Mouse (Mus musculus): ENCODE results near the gene D10Wsu102e. TPM values are rescaled to one million over a fixed set of nuclear protein-coding genes. Genes with fewer than 3 reads are reported as not detected.
A peak's percentile ranks its signal among the peaks of the same experiment; 100 is the strongest.

The D10Wsu102e gene
- polyA plus RNA-seq, 1 experiment from 2014 or later = 0.30 TPM

DNA sequence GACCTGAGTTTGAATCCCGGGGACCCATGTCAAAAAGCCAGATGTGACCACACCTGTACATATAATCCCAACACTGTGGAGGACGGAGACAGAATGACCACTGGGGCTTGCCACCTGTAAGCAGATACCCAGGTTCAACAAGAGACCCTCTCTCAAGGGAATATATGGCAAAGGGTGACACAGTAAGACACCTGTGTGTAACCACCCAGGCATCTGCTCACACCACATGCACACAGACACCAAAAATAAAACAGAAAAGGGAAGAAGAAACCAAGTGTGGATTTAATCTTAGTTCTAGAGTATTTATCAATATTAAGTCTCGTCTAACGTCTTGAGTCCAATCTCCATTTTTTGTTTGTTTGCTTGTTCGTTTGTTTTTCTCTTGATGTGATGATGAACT lies 28.2 kb upstream of the D10Wsu102e start:
- Histone ChIP-seq H3K9ac (no peak overlapping the region), H3K9me3 (replicated peaks) (no peaks in the 10 kb centered on the region), H3K36me3 (no peaks in the 10 kb centered on the region), H3K27ac (no peak overlapping the region), H3K4me2 (no peak overlapping the region), H3K27me3 (peaks cover 37% of the 10 kb centered on the region), H3K4me3 (no peak overlapping the region), H3K4me1 (replicated peaks) (peaks cover under 1% of the 10 kb centered on the region; the same call in 1 of the 2 replicates)
- WGBS = 86% methylated on average over 5 of the region's 5 CpGs
- no peak; the same call in 1 of the 2 replicates for ATAC-seq (replicated peaks; ENCODE audit: insufficient number of reproducible peaks, insufficient read depth, low FRiP score, low read depth)

DNA sequence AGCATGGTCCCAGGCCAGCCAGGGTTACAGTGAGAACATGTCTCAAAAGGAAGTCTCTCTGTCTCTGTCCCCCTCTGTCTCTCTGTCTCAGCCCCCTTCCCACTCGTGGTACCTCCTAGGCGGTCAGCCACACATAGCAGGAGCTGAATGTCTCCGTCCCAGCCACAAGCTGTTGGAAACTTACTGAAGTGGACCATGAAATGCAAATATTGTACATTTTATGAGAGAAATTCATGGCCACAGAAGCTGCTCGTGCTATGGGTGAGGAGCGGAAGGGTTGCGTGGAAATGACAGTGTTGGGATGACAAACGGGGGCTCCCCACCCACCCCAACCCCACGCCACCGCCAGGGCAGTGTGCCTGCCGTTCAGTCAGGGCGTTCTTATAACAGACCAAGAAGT lies 27.4 kb upstream of the D10Wsu102e start:
- H3K4me2 ChIP-seq = no peak overlapping the region
- no peak overlapping the region for H3K9ac ChIP-seq
- no peak for ATAC-seq (replicated peaks; ENCODE audit: insufficient number of reproducible peaks, insufficient read depth, low FRiP score, low read depth)
- peaks cover 6% of the 10 kb centered on the region for H3K4me1 ChIP-seq (replicated peaks)
- no peak overlapping the region for H3K27ac ChIP-seq
- H3K4me3 ChIP-seq = no peak overlapping the region
- H3K36me3 ChIP-seq = no peaks in the 10 kb centered on the region
- H3K27me3 ChIP-seq = peaks cover 45% of the 10 kb centered on the region
- 72% methylated on average over 11 of the region's 11 CpGs for WGBS
- no peaks in the 10 kb centered on the region for H3K9me3 ChIP-seq (replicated peaks)

DNA sequence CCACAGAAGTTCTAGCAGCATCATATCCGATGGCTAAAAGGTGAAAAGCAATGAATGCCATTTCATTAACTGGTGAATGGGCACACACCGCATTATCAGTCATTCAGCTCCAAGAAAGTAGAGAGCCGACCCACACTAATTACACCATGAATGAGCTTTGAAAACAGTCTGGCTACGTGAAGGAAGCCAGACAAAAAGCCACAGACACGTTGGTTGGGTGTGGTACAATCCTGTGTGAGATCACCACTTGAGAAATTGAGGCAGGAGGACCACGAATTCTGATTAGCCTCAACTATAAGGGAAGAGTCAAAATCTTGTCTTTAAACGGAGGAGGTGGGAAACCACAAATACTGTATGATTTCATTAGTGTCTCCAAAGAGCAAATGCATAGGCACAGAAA lies 23.7 kb upstream of the D10Wsu102e start:
- H3K9me3 ChIP-seq (replicated peaks) = no peaks in the 10 kb centered on the region
- H3K27me3 ChIP-seq = peaks cover 67% of the 10 kb centered on the region
- H3K9ac ChIP-seq = no peak overlapping the region
- WGBS = 39% methylated on average over 7 of the region's 7 CpGs
- ATAC-seq (replicated peaks; ENCODE audit: insufficient number of reproducible peaks, insufficient read depth, low FRiP score, low read depth) = no peak
- peaks cover 10% of the 10 kb centered on the region for H3K4me1 ChIP-seq (replicated peaks)
- H3K4me2 ChIP-seq = no peak overlapping the region
- H3K4me3 ChIP-seq = no peak overlapping the region
- H3K36me3 ChIP-seq = no peaks in the 10 kb centered on the region
- H3K27ac ChIP-seq = no peak overlapping the region

DNA sequence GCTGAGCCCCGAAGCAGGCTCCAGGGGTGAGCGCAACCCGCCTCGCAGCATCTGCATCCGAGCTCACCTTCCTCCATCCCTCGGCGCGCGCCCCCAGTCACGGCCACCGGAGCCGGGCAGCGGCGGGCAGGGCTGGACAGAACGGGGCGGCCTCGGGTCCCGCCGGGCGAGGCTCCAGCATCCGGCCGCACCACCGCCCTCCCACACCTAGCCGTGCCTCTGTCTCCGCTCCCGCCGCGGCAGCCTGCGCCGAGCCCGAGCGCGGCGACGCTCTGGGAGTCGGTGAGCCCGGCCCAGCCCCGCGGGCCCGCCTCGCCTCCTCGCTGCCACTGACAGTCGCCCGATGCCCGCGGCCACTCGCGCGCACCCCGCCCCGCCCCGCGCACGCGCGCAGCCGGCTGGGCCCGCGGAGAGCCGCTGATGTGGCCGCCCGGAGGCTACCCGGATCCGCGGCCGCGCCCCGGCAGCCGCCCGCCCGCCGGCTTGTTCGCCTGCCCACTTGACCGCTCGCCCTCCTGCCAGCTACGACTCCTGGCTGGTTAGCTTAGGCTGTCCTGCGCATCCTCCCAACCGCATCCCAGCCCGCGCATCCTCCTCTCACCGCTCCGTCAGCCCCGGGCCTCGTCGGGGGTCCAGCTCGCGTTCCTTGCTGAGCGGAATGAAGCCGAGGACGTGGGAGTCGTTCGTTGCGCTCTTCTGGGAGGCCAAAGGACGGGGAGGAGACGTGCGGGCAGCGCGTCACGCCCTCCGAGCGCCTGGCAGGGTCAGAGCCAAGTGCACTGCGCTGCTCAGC lies 22.7 kb upstream of the D10Wsu102e start, which contains the start of gene Slc41a2:
TSS of gene Slc41a2 (minus strand) at position 724 of the 793 bp plus-strand sequence.
- Histone ChIP-seq H3K9ac (peak within 1 kb of the TSS; percentile 54), H3K27me3 (peaks cover 66% of the 10 kb centered on the region), H3K36me3 (no peaks in the 10 kb centered on the region), H3K27ac (no peak within 1 kb of the TSS), H3K4me2 (peak within 1 kb of the TSS; percentile 96), H3K4me3 (peak within 1 kb of the TSS; percentile 59), H3K9me3 (replicated peaks) (no peaks in the 10 kb centered on the region), H3K4me1 (replicated peaks) (peaks cover 10% of the 10 kb centered on the region)
- WGBS = under 1% methylated on average over 102 of the region's 102 CpGs
- peak; percentile 58 for ATAC-seq (replicated peaks; ENCODE audit: insufficient number of reproducible peaks, insufficient read depth, low FRiP score, low read depth)

DNA sequence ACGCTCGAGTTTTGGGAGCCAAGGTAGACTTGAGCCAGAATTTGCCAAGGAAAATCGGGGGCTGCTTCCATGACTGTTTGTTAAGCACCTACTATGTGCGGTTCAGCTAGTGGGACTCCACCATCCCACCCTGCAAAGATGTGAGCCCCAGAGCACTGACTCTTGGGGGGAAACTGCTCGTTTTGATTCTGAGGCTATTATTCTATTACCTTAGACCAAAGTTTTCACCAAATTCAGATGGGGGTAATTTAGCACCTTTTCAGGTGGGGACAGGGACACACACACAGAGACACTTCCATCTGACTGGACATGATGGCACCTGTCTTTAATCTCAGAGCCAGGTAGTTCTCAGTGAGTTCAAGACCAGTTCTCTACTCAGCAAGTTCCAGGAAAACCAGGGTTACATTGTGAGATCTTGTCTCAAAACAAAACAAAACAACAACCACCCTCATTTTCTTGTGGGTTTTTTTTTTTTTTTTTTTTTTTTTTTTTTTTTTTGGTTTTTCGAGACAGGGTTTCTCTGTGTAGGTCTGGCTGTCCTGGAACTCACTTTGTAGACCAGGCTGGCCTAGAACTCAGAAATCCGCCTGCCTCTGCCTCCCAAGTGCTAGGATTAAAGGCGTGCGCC lies 21.9 kb upstream of the D10Wsu102e start:
- Histone ChIP-seq H3K4me2 (peak overlapping the region; percentile 96), H3K9ac (peak overlapping the region; percentile 54; the same call in 1 of the 2 replicates), H3K27me3 (peaks cover 62% of the 10 kb centered on the region), H3K4me1 (replicated peaks) (peaks cover 10% of the 10 kb centered on the region), H3K4me3 (peak overlapping the region; percentile 59), H3K27ac (no peak overlapping the region), H3K36me3 (no peaks in the 10 kb centered on the region), H3K9me3 (replicated peaks) (no peaks in the 10 kb centered on the region)
- no peak for ATAC-seq (replicated peaks; ENCODE audit: insufficient number of reproducible peaks, insufficient read depth, low FRiP score, low read depth)
- WGBS = 45% methylated on average over 8 of the region's 9 CpGs

DNA sequence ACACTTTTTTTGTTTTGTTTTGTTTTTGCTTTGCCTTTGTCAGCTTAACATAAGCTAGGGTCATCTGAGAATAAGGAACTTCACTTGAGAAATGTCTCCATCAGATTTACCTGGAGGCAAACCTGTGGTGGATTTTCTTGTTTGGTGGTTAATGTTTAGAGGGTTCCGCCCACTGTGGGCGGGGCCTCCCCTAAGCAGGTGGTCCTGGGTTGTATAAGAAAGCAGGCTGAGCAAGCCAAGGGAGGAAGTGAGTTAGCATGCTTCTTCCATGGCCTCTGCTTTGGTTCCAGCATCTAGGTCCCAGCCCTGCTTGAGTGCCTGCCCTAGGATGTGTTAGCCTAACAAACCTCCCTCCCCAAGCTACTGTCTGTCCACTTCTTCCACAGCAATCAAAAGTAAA lies 18.8 kb upstream of the D10Wsu102e start:
- H3K9ac ChIP-seq = no peak overlapping the region
- peaks cover 34% of the 10 kb centered on the region for H3K27me3 ChIP-seq
- WGBS = 58% methylated on average over 2 of the region's 2 CpGs
- H3K36me3 ChIP-seq = no peaks in the 10 kb centered on the region
- peaks cover 10% of the 10 kb centered on the region for H3K4me1 ChIP-seq (replicated peaks)
- no peak overlapping the region for H3K4me2 ChIP-seq
- H3K9me3 ChIP-seq (replicated peaks) = no peaks in the 10 kb centered on the region
- H3K27ac ChIP-seq = no peak overlapping the region
- ATAC-seq (replicated peaks; ENCODE audit: insufficient number of reproducible peaks, insufficient read depth, low FRiP score, low read depth) = no peak
- H3K4me3 ChIP-seq = no peak overlapping the region

DNA sequence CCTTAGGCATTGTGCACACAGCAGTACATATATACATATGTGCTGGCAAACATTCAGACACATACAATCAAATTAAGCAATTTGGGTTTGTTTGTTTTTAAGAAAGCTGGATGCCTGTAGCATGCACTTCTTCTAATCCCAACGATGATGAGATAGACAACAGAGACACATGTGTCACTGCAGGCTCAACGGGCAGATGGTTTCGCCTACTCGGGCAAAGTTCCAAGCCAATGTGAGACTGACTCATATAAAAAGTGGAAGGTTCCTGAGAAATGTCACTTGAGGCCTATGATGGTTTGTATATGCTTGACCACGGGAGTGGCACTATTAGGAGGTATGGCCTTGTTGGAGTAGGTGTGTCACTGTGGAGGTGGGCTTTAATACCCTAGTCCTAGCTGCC lies 16.9 kb upstream of the D10Wsu102e start:
- H3K9ac ChIP-seq = no peak overlapping the region
- 72% methylated on average over 5 of the region's 5 CpGs for WGBS
- H3K4me2 ChIP-seq = no peak overlapping the region
- no peaks in the 10 kb centered on the region for H3K36me3 ChIP-seq
- no peaks in the 10 kb centered on the region for H3K4me1 ChIP-seq (replicated peaks)
- no peak for ATAC-seq (replicated peaks; ENCODE audit: insufficient number of reproducible peaks, insufficient read depth, low FRiP score, low read depth)
- H3K27ac ChIP-seq = no peak overlapping the region
- H3K27me3 ChIP-seq = peaks cover 17% of the 10 kb centered on the region
- no peaks in the 10 kb centered on the region for H3K9me3 ChIP-seq (replicated peaks)
- no peak overlapping the region for H3K4me3 ChIP-seq

DNA sequence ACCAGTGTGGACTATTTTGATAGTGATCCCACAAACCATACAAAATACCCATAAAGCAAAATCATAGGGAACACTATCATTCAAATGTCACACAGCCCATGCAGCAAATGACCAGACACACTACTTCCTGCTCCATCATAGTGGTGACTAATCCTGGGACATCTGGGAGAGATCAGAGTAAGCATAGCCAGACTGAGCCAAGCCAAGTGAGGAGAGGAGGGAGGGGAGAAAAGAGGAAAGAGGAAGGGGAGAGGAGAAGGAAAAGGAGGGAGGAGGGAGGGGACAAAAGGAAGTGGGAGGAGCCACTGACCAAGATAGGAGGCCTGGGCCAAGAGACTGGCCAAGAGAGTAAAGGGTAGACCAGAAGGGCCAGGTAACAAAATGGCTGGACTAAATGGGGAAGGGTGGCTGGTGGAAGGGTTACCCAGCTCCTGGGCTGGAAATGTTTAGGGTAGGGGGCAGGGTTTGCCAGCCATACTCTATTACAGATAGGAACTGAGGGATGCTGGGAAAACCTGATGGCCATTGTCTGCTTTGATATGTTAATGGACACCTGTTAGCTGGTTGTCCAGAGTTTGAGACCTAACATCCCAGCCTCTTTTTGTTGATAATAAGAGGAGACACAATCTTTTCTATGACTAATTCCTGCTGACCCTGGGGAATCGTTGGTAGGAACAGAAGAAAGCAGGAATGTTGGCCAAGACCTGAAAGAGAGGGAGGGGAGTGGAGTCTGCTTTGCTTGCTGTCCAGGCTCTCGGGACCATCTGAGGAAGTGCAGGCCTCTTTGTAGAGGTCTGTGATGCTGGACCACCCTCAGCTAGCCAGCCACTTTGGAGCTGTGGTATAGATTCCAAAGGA lies 16.0 kb upstream of the D10Wsu102e start:
- 36% methylated on average over 2 of the region's 2 CpGs for WGBS
- no peak overlapping the region for H3K4me3 ChIP-seq
- H3K4me1 ChIP-seq (replicated peaks) = no peaks in the 10 kb centered on the region
- H3K9me3 ChIP-seq (replicated peaks) = no peaks in the 10 kb centered on the region
- H3K36me3 ChIP-seq = no peaks in the 10 kb centered on the region
- no peak; the same call in 1 of the 2 replicates for ATAC-seq (replicated peaks; ENCODE audit: insufficient number of reproducible peaks, insufficient read depth, low FRiP score, low read depth)
- peaks cover 14% of the 10 kb centered on the region for H3K27me3 ChIP-seq
- no peak overlapping the region for H3K27ac ChIP-seq
- no peak overlapping the region for H3K4me2 ChIP-seq
- no peak overlapping the region for H3K9ac ChIP-seq

DNA sequence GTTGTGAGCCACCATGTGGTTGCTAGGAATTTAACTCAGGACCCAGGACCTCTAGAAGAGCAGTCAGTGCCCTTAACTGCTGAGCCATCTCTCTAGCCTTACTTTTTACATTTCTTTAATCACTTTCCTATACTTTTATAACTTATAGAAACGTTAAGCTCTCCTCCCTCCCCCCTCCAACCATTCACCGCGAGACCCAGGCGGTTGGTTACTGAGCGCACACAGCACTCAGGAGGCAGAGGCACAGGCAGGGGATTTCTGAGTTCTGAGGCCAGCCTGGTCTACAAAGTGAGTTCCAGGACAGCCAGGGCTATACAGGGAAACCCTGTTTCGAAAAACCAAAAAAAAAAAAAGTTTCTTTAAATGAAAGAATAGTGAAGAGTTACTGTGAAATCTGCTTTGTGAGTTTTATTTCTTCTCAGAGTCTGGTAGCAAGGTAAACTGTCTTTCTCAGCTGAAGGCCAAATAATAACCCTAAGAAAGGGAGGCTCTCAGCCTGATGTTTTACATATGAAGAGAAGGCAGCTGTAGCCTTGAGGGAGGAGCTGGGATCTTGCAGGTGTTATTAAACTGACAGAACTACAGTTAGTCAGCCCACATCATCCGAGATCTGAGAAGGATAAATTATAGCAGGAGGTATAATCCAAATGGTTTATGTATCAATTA lies 14.2 kb upstream of the D10Wsu102e start:
- H3K4me2 ChIP-seq = no peak overlapping the region
- H3K9ac ChIP-seq = no peak overlapping the region
- no peak overlapping the region for H3K4me3 ChIP-seq
- no peaks in the 10 kb centered on the region for H3K9me3 ChIP-seq (replicated peaks)
- no peaks in the 10 kb centered on the region for H3K36me3 ChIP-seq
- H3K4me1 ChIP-seq (replicated peaks) = no peaks in the 10 kb centered on the region
- 59% methylated on average over 7 of the region's 7 CpGs for WGBS
- 0 out of 2 replicates have a peak, but pooled peaks cover 2% of the 10 kb centered on the region for H3K27me3 ChIP-seq
- ATAC-seq (replicated peaks; ENCODE audit: insufficient number of reproducible peaks, insufficient read depth, low FRiP score, low read depth) = no peak
- no peak overlapping the region for H3K27ac ChIP-seq

DNA sequence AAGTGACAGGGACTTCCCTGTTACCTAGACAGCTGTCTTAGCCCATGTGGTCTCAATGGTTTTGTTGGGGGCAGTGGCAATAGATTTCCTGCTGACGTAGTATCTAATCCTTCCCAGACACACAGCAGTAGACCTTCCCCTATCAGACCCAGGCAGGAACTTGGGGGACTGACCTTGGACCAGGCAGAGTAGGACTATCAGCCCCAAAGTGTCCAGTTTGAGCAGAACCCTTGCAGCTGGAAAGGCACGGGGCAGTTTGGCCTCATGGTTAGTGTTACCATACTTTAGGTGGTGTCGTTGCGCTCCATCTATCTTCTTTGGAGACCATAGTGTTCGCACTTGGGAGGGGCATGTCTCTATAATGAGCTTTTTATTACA lies 13.7 kb upstream of the D10Wsu102e start:
- Histone ChIP-seq H3K27ac (no peak overlapping the region), H3K4me2 (no peak overlapping the region), H3K4me1 (replicated peaks) (no peaks in the 10 kb centered on the region), H3K9ac (no peak overlapping the region), H3K9me3 (replicated peaks) (no peaks in the 10 kb centered on the region), H3K27me3 (0 out of 2 replicates have a peak, but pooled peaks cover 2% of the 10 kb centered on the region), H3K36me3 (no peaks in the 10 kb centered on the region), H3K4me3 (no peak overlapping the region)
- WGBS = 78% methylated on average over 5 of the region's 5 CpGs
- ATAC-seq (replicated peaks; ENCODE audit: insufficient number of reproducible peaks, insufficient read depth, low FRiP score, low read depth) = no peak

DNA sequence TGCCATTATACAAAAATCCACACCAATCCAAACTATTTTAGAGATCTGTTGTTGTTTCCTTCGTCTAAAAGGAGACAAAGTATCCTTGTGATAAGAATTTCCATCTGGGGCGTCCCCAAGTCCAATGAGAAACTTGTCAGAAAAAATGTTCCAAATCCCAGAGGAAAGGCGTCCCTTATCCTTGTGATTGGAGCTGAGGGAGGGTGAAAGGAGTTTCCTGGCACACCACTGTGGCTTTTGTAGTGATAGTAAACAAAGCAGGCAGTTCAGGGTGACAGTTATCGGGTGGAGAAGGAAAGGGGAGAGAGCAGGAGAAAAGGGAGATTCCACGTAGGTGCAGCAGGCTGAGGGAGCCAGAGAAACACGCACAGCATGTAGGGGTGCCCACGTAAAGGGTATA lies 12.5 kb upstream of the D10Wsu102e start:
- Histone ChIP-seq H3K9ac (no peak overlapping the region), H3K4me3 (no peak overlapping the region), H3K27ac (no peak overlapping the region), H3K4me2 (no peak overlapping the region), H3K36me3 (no peaks in the 10 kb centered on the region), H3K4me1 (replicated peaks) (no peaks in the 10 kb centered on the region), H3K27me3 (0 out of 2 replicates have a peak, but pooled peaks cover 2% of the 10 kb centered on the region), H3K9me3 (replicated peaks) (no peaks in the 10 kb centered on the region)
- ATAC-seq (replicated peaks; ENCODE audit: insufficient number of reproducible peaks, insufficient read depth, low FRiP score, low read depth) = no peak
- WGBS = 30% methylated on average over 7 of the region's 7 CpGs

Measured in heart, embryonic 15.5 days (tissue).